Mouse (Mus musculus) lung, adult 2 months (tissue): ENCODE measurements around the gene Tmem52.

ENCODE experiments used
- CTCF ChIP-seq: fragments of 200-500 bp; IDR thresholded peaks from 2 replicates; pipeline ENCODE4 v1.5.1; 2011; ENCODE audit warnings: mild to moderate bottlenecking, low read length, control low read depth; ENCODE audit not compliant: insufficient read depth
- POLR2A ChIP-seq: fragments of 200-500 bp; IDR thresholded peaks from 2 replicates; pipeline ENCODE4 v1.6.1; 2011; ENCODE audit warnings: low read depth, mild to moderate bottlenecking, control low read depth, low read length, borderline replicate concordance; ENCODE audit errors: extremely low read depth

DNA sequence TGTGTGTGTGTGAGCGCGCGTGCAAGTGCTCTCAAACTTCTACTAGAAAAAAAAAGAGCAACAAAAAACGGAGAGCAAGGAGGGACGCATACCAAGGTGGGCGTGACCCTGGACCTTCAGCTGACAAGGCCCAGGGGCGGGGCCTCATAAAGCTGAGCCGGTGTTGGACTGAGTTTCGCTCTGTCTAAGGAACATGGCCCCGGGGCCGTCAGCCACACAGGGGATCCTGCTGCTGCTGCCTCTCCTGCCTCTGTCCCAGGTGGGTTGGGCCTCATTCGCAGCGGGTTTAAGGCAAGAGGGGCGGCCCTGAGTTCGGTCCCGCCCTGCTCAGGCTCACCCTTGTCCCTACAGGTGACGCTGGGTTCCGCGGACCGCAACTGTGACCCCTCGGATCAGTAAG, at the start of gene Tmem52:
- TF ChIP-seq CTCF (no peak), POLR2A (no peak)
